Mouse (Mus musculus): Measurements from ENCODE around the gene Zfp362.

DNA sequence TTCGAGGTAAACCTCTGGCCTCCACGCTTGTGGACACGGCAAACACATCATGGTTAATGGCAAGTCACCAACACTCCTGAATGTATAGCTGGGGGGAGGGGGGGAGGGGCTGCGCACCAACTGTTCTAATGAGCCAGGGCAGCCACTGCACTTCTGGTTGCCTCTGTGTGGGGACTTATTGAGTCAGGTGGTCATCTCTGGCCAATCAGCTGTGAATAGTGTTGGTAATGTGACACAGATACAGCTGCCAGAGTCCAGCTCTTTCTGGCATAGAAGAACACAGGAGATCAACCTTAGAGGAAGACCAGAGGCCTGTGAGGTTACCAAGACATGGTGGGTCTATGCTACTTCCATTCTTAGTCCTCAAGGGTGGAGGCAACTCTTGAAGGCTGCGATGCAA lies 35.1 kb downstream of the Zfp362 start:
- TF ChIP-seq POLR2A (IDR thresholded peaks at IDR 0.05; ENCODE audit: low read depth, low read length) (no peak), ELF1 (IDR thresholded peaks at IDR 0.05; ENCODE audit: low read depth, low read length) (no peak), MXI1 (IDR thresholded peaks at IDR 0.05; ENCODE audit: low read depth, low read length) (no peak), MAX (IDR thresholded peaks at IDR 0.05; ENCODE audit: low read length) (no peak), CTCF (conservative IDR thresholded peaks at IDR 0.05 in 1 of 2, IDR thresholded peaks at IDR 0.05 in 1 of 2; ENCODE audit: low read depth in 2 of 2, low read length in 2 of 2) (no peak), SMC3 (IDR thresholded peaks at IDR 0.05; ENCODE audit: low read depth, low read length) (no peak), GABPA (IDR thresholded peaks at IDR 0.05; ENCODE audit: insufficient replicate concordance, low read depth, low read length) (no peak)
